Mouse (Mus musculus) kidney, postnatal 14 days (tissue): Measurements from ENCODE around the gene Eif3j1.
"Not testable (repeated sequence)": the region's sequence is repeated elsewhere in the genome, so short reads cannot be mapped to it uniquely, and the experiment has no call there.

Experiments used
- DNase-seq: peaks from one replicate; pipeline ENCODE4 v3.0.0; 2022; ENCODE audit warnings: mixed read lengths

Gene Eif3j1

DNA sequence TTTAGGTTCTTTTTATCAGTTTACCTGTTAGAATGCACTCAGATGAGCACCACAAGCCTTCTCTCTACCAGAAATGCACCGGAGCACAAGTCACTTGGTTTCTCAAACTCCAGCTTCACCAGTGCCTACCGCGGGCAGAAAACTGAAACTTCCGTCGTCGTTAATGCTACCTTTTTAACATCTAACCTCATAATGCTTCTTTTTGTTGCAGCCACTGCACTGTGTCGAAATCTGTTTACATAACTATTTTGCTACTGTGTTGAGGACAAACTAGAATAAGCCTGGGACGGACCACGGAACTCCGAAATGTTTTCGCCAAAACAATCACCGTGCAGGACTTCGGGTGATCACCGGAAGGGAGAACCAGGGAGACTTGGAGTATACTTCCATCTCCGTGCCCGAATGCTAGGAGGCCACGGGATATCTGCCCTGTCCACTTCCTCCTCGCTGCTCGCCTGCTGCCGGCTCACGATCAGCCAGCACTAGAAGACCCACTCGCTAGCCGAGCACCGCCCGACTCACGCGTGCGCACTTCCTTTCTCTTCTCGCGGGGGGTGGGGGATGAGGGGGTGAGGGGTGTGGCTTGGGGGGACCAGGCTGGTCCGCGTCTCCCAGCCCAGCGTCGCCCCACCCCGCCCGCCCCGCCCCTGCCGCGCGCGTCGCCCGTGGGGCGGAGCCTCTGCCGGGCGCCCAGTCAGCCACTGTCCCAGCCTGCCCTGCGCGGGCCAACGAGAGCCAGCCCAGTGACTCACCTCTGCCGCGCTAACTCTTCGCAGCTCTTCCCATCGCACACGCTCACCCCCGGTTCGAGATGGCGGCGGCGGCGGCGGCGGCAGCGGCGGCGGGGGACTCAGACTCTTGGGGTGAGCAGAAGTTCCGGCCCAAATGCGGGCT lies at the start of gene Eif3j1:
Gene Eif3j1, plus strand, starts transcription at position 685 of the 894 bp plus-strand sequence.
- DNase-seq = peak; percentile 96

DNA sequence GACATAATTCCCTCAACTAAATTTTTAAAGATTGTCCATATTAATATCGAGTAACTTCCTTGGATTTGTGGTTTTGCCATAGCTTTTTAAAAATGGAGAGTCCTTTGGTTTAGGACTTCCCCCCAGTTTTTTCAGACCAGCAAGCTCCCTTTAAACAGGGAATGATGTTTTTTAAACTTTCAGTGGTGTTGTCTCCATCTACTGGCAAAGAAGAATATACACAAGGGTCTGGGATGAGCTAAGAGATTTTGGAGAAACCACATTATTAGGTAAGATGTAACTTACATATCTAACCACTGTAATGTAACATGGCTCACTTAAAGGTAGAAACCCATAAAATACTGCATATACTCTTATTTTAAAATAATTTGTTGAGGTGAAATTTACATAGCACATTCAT lies 32.6 kb upstream of the Eif3j1 start:
- no peak for DNase-seq

DNA sequence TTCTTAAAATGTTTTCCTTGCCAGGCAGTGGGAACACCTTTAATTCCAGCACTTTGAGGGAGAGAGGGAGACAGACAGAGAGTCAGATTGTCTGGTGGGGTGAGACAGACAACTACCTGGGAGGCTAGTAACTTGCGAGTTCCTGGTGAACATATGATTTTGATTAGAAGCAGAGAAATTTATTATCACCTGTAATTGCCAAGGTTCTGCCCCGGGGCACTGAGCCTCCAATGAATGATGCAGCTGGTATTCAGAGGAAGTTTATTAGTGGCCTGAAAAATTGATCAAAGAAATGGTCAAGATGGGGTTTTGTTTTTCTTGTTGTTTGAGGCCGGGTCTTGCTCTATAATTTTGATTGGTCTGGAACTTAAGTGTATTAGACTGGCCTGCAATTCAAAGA lies 19.5 kb upstream of the Eif3j1 start:
- DNase-seq = no peak

DNA sequence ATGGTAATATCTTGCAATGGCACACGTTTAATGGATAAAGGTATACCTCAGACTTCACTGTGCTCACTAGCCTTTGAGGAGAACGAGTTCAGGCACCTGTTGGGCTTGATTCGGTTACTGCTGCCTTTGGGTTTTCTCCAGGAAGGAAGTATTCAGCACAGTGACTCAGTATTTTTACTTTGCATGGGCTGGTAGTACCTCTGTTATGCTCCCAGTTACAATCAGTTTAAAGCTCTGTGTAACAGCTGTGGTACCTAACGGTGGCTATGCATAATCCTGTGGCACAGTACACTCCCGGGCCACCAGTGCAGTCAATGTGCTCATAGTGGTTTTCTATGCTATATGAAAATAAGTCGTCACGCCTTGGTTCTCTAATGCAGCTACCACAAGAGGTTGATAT lies 16.9 kb upstream of the Eif3j1 start:
- DNase-seq = no peak

DNA sequence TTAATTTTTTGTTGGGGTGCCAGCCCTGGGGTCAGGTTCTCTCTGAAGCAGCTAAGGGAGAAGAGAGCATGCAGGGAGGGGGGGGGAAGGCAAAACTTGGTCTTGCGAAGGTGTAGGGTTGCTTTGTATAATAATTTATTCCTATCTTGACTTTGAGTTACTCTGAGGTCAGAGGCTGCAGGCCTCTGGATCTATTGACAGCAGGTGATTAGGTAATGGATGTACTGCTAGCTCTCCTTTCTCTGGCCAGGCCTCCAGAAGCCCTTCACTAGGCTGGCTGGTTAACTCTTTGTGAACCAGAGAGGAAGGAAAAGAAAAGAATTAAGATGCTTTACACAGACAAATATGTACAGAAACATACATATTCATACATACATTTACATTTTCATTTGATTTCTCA lies 9.6 kb upstream of the Eif3j1 start:
- DNase-seq = no peak

DNA sequence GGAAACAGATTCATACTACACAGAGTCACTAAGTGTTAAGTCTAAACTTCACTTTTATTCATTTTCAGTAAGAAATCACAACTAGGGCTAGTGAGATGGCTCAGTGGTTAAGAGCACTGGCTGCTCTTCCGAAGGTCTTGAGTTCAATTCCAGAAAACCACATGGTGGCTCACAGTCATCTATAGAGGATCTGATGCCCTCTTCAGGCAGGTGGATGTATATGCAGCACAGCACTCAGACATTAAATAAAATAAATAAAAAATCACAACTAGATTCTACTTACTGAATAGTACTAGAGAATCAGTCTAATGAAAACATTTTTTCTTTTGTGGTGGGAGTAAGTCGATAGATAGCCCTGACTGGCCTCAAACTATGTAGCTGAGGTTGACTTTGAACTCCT lies 6.1 kb upstream of the Eif3j1 start:
- no peak for DNase-seq

DNA sequence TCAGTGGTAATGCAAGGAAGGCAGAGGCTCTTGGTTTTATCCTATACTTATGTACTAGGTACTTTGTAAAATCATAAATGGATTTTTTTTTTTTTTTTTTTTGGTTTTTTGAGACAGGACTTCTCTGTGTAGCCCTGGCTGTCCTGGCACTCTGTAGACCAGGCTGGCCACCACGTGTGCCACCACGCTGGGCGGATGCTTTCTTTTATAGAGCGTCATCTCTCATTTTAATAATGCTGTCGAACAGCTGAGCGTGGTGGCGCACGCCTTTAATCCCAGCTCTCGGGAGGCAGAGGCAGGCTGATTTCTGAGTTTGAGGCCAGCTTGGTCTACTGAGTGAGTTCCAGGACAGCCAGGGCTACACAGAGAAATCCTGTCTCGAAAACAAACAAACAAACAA lies 1.3 kb upstream of the Eif3j1 start:
- not testable (repeated sequence) for DNase-seq

DNA sequence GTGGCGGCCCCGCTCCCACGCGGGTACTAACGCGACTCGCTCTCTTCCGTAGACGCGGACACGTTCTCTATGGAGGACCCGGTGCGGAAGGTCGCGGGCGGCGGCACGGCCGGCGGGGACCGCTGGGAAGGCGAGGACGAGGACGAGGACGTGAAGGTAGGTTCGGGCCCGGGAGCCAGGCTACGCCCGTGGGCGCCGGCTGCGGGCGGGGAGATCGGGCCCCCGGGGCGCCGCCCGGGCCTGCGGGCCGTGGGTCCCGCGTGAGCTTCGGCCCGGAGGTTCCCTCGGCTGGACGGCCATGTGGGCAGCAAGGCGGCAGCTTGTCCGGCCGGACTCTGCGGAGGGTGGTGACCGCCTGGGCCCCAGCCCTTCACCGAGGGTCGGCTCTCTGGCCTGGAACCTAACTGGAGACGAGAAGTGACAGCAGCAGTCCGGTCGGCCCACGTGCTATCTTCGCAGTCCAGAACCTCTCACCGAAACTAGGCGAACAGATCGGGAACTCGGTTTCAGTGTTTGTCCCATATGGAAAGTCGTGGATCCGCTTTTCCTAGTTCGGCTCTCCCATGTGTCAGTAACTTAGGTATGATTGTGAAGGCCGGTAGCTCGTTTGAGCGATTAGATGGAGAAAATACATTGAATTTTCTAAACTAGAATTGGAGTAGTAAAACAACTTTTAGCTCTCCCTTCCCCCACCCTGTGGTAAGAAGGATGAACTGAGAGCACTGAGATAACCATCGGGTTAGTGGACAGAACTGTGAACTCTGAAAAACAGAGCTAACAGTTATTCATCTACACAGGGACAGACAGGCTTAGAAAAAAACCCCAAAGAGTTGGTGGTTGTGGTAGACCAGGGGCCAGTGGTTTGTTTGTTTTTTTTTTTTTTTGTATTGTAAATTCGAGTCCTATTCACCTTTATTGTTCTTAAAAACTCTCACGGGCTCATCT lies 682 bp downstream of the Eif3j1 start:
- DNase-seq = peak; percentile 62

DNA sequence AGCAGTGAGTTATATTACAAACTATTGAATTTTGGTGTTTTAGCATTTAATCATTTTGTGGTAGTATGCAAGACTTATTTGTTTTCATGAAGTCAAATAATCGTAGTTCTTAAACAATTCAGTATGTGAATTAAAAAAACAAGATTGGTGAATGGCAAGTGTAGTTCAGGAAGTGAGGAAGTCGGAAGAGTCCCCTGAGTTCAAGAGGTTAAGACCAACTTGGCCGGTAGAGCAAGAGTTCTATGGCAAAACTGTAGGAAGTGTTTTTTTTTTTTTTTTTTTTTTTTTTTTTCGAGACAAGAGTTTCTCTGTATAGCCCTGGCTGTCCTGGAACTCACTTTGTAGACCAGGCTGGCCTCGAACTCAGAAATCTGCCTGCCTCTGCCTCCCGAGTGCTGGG lies 3.6 kb downstream of the Eif3j1 start:
- no peak for DNase-seq

DNA sequence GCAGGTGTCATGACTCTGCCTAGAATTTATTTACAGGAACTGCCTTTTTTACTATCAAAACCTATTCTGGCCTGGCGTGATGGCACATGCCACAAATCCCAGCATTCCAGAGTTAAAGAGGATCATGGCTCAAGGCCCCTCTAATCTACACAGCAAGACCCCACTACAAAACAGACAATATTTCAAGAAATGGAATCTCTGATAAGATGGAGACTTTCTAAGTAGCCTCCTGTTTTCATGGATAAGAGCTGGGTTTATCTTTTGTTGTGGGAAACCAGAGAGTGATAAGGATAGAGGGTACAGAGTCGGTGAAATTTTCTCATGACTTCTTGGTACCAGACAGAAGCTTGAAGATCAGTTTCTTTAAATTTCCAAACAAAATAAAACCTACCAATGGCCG lies 7.7 kb downstream of the Eif3j1 start:
- no peak for DNase-seq

DNA sequence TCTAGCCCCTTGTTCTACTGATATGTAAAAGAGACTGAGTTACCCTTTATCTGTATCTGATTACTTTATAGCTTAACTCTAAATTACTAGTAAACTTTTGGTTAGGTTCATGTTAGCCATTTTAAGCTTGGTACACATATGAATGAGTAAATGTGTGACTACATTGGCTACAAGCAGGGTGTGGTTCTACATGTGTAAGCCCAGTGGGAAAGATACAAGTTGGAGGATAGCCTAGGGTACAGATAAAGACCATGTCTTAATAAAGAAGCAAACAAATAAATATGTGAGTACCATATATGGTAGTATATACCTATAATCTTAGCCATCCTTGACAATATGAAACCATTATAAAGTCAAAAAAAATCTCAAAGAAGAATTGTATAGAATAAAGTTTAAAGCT lies 15.6 kb downstream of the Eif3j1 start:
- no peak for DNase-seq

DNA sequence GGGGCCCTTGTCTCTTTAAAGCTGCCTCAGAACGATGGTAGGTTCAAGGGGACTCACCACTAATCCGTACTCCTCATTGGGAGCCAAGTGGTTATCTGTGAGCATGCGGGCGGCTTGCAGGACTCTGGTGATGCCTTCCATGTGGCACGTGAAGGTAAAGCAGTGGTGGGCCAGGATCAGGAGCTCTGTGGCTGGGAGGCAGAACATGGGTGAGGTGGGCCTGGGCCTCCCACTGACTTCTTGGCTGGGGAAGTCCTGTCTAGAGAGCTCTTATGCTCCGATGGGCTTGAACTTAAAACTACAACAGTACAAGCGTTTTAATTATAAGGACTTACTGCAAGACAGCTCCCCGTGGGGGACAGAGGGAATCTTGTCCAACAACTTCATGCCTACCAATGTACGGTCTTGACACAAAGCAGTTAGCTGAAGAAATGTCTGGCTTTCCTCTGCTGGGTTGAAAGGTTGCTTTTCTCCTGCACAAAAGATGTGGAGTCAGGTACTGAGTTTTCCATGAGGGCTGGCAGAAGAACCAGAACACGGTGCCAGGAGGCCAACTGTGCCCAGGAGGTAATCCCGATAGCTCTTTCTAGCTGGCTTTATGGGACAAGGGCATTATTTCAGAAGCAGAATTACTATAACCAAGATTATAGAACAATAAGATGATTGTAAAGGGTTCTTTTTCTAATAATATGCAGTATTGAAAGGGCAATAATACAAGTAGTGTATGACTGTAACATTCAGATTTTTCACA lies 31.2 kb downstream of the Eif3j1 start:
- no peak for DNase-seq

DNA sequence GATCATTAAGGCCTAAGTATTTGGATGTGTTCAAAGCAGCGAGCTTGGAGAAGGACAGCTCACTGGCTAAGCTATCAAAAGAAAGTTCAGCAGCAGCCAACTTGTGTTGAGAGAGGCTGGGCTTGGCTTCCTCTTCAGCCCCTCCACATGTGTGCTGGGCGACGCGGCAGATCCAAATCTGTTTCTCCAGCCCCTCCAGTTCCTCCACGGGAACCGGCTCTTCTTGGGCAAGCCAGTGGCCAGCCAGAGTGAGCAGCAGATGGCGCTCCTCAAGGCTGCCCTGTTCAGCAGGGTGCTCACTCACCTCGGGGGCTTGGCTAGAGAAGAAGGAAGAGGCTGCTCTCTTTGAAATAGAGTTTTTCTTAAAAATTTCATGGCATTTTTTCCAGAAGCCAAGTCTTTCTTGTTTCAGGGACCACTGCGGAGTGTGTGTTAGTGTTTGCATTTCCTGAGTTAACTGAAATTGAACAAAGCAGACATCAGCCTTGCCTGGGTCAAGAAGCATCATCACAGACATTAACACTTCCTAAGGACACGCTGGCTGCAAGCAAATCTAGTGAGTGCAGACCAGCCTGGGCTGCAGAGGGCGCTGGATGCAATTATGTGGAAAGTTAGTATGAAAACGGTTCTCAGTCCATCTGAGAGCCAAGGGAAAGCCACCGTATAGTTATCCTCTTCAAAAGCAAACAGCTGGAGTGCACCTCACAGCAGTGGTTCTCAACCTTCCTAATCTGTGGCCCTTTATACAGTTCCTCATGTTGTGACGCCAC lies 37.0 kb downstream of the Eif3j1 start:
- DNase-seq = peak; percentile 14

DNA sequence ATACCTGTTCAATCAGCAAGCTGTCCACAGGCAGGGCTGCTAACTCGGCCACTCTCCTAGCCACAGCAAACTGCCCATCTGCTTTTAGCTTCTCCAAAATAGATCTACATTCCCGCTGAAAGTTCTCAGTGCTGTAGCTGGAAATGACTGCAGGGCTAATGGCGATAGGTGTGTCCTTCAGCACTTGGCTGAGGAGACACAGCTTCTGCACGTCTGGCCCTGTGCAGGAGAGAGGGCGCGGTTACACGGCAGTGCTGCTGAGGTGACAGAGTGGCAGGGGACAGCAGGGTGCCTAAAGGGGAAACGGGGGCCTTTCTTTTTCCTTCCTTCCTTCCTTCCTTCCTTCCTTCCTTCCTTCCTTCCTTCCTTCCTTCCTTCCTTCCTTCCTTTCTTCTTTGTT lies 37.9 kb downstream of the Eif3j1 start:
- no peak for DNase-seq

DNA sequence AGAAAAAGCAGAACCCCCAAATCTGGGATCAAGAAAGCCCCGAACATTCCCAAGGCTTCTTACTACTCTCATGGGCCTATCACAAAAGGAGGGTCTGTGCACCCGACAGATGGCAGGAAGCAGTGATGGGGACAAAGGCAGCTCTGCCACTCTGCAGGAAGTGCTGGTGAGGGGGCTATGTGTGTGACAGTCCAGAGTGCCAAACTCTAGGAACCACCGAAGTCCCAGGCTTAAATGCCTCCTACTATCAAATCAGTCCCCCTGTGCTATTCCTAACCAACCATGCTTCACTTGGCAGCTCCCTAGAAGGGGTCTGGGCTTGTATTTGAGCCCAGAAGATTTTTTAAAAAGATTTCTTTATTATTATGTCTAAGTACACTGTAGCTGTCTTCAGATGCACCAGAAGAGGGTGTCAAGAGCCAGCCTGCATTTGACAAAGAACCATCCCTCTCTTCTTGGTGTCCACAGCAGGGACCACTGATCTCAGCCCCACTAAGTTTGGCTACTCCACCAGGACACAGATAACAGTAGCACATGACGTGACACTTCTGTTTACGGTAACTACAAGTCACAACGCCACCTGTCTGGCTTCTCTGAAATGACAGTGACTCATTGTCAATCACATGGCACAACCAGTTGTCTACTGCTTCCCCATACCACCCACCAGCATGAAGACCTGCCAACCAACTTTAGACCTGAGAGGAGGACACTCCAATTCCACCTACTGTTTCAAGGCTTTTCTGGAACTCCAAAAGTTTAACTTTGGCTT lies 41.0 kb downstream of the Eif3j1 start:
- no peak for DNase-seq

DNA sequence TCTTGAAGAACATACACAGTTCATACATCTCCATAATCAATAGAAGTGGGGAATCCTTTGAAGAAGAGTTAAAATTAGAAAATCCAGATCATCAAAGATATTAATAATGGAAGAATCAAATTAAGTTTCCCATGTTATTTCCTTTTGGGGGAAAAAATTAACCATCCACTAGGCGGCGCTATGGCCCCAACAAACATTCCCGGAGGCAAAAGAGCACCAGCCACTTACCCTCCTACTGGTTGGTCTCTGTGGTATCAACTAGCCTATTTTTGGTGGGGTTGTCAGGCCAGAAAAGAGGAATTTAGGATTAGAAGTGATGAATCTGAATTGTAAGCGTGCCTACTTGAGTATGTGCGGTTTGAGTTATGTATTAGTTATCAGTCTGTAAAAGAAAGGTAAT lies 41.6 kb downstream of the Eif3j1 start:
- DNase-seq = peak; percentile 63

DNA sequence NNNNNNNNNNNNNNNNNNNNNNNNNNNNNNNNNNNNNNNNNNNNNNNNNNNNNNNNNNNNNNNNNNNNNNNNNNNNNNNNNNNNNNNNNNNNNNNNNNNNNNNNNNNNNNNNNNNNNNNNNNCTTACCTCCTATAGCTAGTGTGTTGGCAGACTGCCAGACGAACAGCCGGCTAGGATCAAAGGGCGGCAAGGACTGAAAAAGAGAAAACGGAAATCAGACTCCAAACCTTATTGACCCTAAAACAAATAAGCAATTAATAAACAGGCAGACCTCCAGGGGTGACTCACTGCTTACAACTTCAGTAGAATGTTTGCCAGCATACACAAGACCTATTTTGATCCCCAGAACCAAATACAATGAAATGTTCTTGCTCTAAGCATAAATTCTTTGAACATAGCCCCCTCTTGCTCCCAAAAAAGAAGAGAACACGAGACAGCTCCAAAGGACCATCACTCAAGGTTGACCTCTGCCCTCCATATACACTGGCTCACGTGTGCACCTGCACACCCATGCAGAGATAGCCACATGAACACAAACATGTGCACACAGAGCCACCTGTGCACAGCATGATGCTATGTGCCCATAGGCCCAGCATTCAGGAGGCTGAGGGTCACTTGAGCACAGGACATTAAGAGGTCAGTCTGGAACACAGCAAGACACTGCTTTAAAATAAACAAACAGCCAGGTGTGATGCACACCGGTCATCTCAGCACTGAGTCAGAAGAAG lies 53.5 kb downstream of the Eif3j1 start:
- DNase-seq = peak; percentile 53

DNA sequence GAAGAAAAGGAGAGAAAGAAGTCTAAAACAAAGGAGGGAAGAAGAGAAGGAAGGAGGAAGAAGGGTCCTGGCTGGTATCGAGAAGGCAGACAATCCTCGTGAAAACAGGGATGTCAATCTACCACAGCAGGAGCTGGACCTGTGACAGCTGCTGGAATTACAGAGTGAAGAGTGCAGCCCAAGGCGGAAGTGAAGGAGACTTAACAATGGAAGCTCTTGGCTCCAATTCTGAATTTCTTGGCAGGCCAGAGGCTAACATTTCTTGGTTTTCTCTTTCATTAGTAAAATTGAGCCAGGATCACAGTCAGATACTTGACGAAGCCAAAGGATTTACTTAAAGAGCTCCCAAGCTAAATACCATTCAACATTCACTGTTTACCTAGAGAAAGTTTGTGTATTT lies 58.1 kb downstream of the Eif3j1 start:
- peak; percentile 30 for DNase-seq

DNA sequence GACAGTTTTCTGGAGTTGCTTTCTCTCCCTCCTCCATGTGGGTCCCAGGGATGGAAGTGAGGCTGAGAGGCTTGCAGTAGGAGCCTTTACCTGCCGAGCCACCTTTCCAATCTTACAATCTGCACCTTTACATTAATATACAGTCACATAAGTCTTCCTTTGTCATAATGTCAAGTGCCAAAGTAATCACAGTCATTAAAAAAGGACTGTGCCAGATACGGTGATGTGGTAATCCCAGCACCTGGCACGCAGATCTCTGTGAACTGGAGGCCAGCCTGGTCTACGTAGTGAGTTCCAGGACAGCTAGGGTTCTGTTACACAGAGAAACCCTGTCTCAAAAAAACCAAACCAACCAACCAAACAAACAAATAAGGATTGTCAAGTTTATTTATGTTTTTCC lies 65.5 kb downstream of the Eif3j1 start:
- DNase-seq = no peak

DNA sequence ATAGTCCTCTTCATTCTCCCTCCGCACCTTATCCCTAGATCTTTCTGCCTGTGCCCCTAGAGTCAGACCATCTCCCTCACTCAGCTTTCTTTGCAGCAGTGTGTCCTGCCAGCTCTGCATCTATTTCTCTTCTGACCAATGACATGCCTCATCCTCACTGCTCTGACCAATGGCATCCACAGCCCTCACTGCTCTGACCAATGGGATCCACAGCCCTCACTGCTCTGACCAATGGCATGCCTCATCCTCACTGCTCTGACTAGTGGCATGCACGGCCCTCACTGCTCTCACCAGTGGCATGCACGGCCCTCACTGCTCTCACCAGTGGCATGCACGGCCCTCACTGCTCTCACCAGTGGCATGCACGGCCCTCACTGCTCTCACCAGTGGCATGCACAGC lies 69.3 kb downstream of the Eif3j1 start:
- not testable (repeated sequence) for DNase-seq

DNA sequence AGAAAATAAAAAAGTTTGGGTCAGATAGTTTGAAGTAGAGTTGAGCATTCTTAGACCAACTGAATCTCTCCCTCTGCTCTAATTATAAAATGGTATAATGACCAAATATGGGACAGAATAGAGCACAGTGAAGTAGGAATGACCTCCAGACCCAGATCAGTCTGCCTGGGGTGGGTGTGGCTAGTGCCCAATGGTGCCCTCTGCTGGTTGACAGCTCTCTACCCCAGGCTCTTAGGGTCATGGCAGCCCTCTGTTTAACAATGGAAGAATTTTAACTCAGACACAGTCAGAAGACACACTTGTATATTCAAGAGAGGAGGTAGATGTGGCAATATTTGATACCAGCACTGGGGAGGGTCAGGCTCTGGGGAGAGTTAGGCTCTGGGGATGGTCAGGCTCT lies 73.7 kb downstream of the Eif3j1 start:
- DNase-seq = no peak
